Mouse (Mus musculus) thymus, adult 2 months (tissue): ENCODE measurements at regions not wholly inside any gene's neighbourhood (a gene's known extent, or its start where the extent isn't known, plus 50 kb on each side); places are given as distances from the start of the nearest gene placed in this dataset.

ENCODE experiments used
- DNase-seq: peaks from one replicate; pipeline ENCODE4 v3.0.0; 2021
- H3K27ac ChIP-seq: fragments of 200-500 bp; 2 replicates; pipeline ENCODE4 v1.5.1; 2012; ENCODE audit warnings: low read length, control low read depth; ENCODE audit not compliant: control insufficient read depth, insufficient read depth
- H3K27me3 ChIP-seq: fragments of 200-500 bp; 2 replicates; pipeline ENCODE4 v1.6.1; 2012; ENCODE audit warnings: mild to moderate bottlenecking, low read length, moderate library complexity, mixed read lengths; ENCODE audit not compliant: control insufficient read depth, insufficient read depth
- H3K36me3 ChIP-seq: fragments of 200-500 bp; 2 replicates; pipeline ENCODE4 v1.6.1; 2012; ENCODE audit warnings: mild to moderate bottlenecking, low read length, moderate library complexity; ENCODE audit not compliant: control insufficient read depth, insufficient read depth
- H3K4me1 ChIP-seq: fragments of 200-500 bp; replicated peaks from 2 replicates; pipeline ENCODE4 v1.6.1; 2012; ENCODE audit warnings: low read length; ENCODE audit not compliant: control insufficient read depth, insufficient read depth
- H3K4me3 ChIP-seq: fragments of 200-500 bp; 2 replicates; pipeline ENCODE4 v1.5.1; 2012; ENCODE audit warnings: mild to moderate bottlenecking, low read length, control low read depth, moderate library complexity; ENCODE audit not compliant: control insufficient read depth, insufficient read depth
- CTCF ChIP-seq: fragments of 200-500 bp; IDR thresholded peaks from 2 replicates; pipeline ENCODE4 v1.5.1; 2012; ENCODE audit warnings: mild to moderate bottlenecking, control low read depth, low read length, moderate library complexity, borderline replicate concordance; ENCODE audit not compliant: control insufficient read depth, poor library complexity, insufficient read depth; ENCODE audit errors: extremely low read depth
- POLR2A ChIP-seq: fragments of 200-500 bp; IDR thresholded peaks from 2 replicates; pipeline ENCODE4 v1.6.1; 2012; ENCODE audit warnings: mild to moderate bottlenecking, low read length, control low read depth, moderate library complexity; ENCODE audit not compliant: control insufficient read depth, poor library complexity, insufficient read depth; ENCODE audit errors: extremely low read depth
- WGBS: fragments of 180-500 bp; shearing (Covaris S2); methylation state at CpG from one replicate; pipeline ENCODE4 v1.1.7; 2018; 5-methylcytosine and 5-hydroxymethylcytosine counted together

DNA sequence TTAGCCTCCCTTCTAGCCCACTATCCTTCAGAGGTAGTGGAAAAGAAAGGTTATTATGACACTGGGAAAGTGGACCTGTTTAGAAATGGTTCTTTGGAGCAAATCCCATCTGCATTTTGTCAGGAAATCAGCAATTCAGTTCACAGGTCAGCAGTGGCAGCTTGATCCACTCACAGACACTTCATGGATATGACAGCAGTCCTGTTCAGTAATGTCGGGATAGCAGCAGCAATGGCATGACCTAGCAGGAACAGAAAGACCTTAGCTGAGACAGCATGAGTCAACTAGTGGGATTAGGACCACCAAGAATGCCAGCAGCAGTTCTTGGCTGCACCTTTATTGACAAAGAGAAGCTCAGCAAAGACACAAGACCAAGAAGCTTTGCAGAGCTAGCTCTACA is 365.8 kb upstream of the Tmem132c start:
- no peak for DNase-seq
- no peak overlapping the region for H3K27ac ChIP-seq
- H3K27me3 ChIP-seq = no peaks in the 10 kb centered on the region
- H3K4me3 ChIP-seq = no peak overlapping the region
- TF ChIP-seq CTCF (no peak), POLR2A (no peak)
- H3K36me3 ChIP-seq = no peaks in the 10 kb centered on the region
- 86% methylated on average over 1 of the region's 1 CpGs for WGBS
- no peaks in the 10 kb centered on the region for H3K4me1 ChIP-seq

DNA sequence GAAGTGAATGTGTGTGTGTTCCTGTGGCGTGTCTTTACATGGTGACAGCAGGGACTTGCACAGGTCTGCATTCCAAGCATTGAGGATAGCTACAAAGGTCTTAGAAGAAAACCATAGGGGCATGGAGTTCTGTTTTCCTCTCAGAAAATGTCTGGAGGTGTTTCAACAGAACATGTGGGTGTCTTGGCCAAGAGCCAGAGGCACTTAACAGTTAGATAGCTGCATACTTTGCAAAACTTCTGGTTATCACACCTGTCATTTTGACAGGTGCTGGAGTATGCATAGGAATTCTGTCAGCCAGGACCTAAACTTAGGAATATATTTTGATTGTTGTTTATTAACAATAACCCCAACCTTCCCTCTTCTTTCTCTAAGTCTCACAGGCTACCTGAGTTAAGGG is 350.9 kb upstream of the Tmem132c start:
- Histone ChIP-seq H3K27ac (no peak overlapping the region), H3K36me3 (no peaks in the 10 kb centered on the region), H3K4me3 (no peak overlapping the region), H3K4me1 (no peaks in the 10 kb centered on the region), H3K27me3 (no peaks in the 10 kb centered on the region)
- no peak for TF ChIP-seq CTCF
- no peak for TF ChIP-seq POLR2A
- WGBS = 82% methylated on average over 1 of the region's 1 CpGs
- no peak for DNase-seq

DNA sequence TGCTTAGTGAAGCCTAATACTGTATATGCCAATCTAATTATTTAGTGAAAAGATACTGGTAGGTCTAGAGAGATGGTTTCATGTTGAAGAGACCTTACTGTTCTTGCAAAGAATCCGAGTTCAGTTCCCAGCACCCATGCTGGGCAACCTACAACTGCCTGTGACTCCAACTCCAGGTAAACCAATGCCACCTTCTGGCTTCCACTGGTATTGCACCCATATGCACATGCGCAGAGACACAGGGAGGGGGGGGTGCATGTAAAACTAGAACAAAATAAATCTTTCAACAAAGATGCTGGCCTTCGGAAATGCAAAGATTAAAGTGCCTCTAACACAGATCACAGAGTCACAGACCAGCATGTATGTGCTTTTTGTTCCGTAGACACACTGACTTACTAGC is 348.5 kb upstream of the Tmem132c start:
- 91% methylated on average over 4 of the region's 4 CpGs for WGBS
- TF ChIP-seq POLR2A = no peak
- TF ChIP-seq CTCF = no peak
- H3K4me1 ChIP-seq = no peaks in the 10 kb centered on the region

DNA sequence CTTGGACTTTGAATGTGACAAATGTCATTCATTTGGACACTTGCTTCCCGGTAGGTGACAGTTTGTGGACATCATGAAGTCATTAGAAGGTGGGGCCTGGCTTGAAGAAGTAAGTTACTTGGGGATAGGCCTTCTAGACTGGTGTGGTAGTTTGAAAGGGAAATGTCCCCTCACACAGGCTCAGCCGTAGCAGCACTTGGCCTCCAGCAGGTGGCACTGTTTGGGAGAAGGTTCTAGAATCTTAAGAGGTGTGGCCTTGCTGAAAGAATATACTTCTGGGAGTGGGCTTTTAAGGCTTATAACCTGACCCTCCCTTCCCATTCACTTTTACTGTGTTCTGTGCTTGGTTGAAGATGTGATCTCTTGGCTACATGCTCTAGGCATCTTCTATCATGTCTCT is 331.5 kb upstream of the Tmem132c start:
- no peak overlapping the region for H3K4me3 ChIP-seq
- H3K36me3 ChIP-seq = no peaks in the 10 kb centered on the region
- H3K27ac ChIP-seq = no peak overlapping the region
- WGBS = 85% methylated on average over 2 of the region's 2 CpGs
- no peak for DNase-seq
- TF ChIP-seq POLR2A (no peak), CTCF (no peak)
- H3K4me1 ChIP-seq = no peaks in the 10 kb centered on the region
- no peaks in the 10 kb centered on the region for H3K27me3 ChIP-seq

More for the DNA sequence above, 348.5 kb upstream of the Tmem132c start:
- H3K27me3 ChIP-seq = no peaks in the 10 kb centered on the region
- no peak overlapping the region for H3K27ac ChIP-seq
- H3K36me3 ChIP-seq = no peaks in the 10 kb centered on the region
- DNase-seq = no peak
- H3K4me3 ChIP-seq = no peak overlapping the region

DNA sequence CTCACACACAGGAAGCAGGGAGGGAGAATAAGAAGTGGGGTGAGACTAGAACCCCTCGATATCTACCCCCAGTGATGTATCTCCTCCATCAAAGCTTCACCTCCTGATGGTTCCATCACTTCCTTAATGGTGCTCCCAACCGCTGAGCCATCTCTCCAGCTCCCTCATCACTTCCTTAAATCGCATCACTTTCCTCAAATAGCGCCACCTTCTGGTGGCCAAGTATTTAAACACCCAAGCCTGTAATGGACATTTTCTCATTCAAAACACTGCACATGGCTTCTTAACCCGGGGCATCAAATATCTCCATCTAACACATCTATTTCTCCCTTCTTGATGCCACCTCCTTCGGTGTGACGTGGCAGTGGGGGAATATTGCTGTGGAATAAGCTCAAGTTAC is 324.3 kb upstream of the Tmem132c start:
- Histone ChIP-seq H3K4me1 (no peaks in the 10 kb centered on the region), H3K4me3 (no peak overlapping the region), H3K36me3 (no peaks in the 10 kb centered on the region), H3K27ac (no peak overlapping the region), H3K27me3 (no peaks in the 10 kb centered on the region)
- DNase-seq = no peak
- WGBS = 76% methylated on average over 7 of the region's 7 CpGs
- TF ChIP-seq POLR2A = no peak
- no peak for TF ChIP-seq CTCF

DNA sequence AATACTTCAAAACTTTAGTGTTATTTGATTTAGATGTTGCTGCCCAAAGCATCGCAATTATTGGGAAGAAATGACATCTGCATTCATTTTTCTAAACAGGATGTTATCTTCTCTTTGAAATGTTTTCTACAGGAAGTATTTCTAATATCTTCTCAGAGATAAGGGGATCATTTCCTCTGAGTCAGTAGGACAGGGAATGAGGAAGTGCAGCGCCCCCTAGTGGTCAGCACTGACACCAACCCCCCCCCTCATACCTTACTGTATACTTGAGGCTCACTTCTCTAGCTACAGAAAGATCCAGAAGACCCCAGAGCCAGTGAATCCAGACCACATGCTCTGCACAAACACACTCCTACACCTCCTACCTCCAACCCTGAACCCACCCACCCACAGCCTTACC is 308.1 kb upstream of the Tmem132c start:
- 52% methylated on average over 2 of the region's 2 CpGs for WGBS
- no peak for DNase-seq
- Histone ChIP-seq H3K27ac (no peak overlapping the region), H3K36me3 (no peaks in the 10 kb centered on the region), H3K27me3 (no peaks in the 10 kb centered on the region), H3K4me3 (no peak overlapping the region), H3K4me1 (no peaks in the 10 kb centered on the region)
- no peak for TF ChIP-seq CTCF
- TF ChIP-seq POLR2A = no peak

DNA sequence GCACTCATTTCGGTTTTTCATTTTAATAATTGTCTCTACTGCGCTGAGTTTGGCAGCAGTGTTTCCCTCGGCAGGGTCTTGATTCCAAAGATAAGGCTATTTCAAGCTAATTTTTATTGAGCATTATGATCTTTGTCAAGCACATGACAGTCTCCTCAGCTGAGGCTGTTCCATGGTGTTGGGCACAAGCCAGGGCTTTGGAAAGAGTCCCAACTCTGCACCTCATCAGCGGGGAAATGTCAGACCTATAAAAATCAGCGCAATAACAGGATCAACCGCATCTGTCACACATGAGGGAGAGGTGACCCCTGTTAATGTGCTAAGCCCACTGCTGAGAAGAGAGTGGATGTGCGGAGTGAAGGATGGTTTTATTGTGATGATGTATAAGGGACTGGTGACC is 296.7 kb upstream of the Tmem132c start:
- 90% methylated on average over 7 of the region's 7 CpGs for WGBS
- Histone ChIP-seq H3K36me3 (no peaks in the 10 kb centered on the region), H3K27me3 (no peaks in the 10 kb centered on the region), H3K4me1 (no peaks in the 10 kb centered on the region), H3K27ac (no peak overlapping the region), H3K4me3 (no peak overlapping the region)
- DNase-seq = no peak
- TF ChIP-seq CTCF (no peak), POLR2A (no peak)
